Mouse (Mus musculus): ENCODE data around the gene 4931428L18Rik. TPM values are rescaled to one million over a fixed set of nuclear protein-coding genes. Genes with fewer than 3 reads are reported as not detected.

Gene 4931428L18Rik
- total RNA-seq, 2 experiments from 2014 or later = not detected

- intact Hi-C loops (cut with DNase I) = loop anchor here (1.0 to 5.0 kb wide), 3 partner anchors 233 to 376 kb away; partner anchors contain the start of gene Phf3
- peak; percentile 19 for DNase-seq (ENCODE audit: low spot score)
Measured at GRCm38 (mm10) chr1:31153793-31154349, 68.6 kb downstream of the 4931428L18Rik start.

- no peak for DNase-seq (ENCODE audit: low spot score)
- intact Hi-C loops (cut with DNase I) = loop anchor here (5.0 kb wide), 1 partner anchor 281 kb away; the partner anchor contains the start of gene Phf3
Measured at GRCm38 (mm10) chr1:31152799-31153426, 69.6 kb downstream of the 4931428L18Rik start.

- DNase-seq (ENCODE audit: low spot score) = no peak
- intact Hi-C loops (cut with DNase I) = loop anchor here (5.0 kb wide), 1 partner anchor 278 kb away; the partner anchor contains the start of gene Phf3
Measured at GRCm38 (mm10) chr1:31150546-31150945, 71.9 kb downstream of the 4931428L18Rik start.

GRCm38 (mm10) chr1:31149671-31150070, 72.8 kb downstream of the 4931428L18Rik start:
- intact Hi-C loops (cut with DNase I) = loop anchor here (5.0 kb wide), 1 partner anchor 277 kb away; the partner anchor contains the start of gene Phf3

GRCm38 (mm10) chr1:31143571-31143970, 78.9 kb downstream of the 4931428L18Rik start:
- intact Hi-C loops (cut with DNase I) = no loop called here

More at GRCm38 (mm10) chr1:31149671-31150070, 72.8 kb downstream of the 4931428L18Rik start:
- no peak for DNase-seq (ENCODE audit: low spot score)

GRCm38 (mm10) chr1:31142288-31143094, 80.0 kb downstream of the 4931428L18Rik start:
- intact Hi-C loops (cut with DNase I) = no loop called here
- DNase-seq (ENCODE audit: low spot score) = no peak

More at GRCm38 (mm10) chr1:31143571-31143970, 78.9 kb downstream of the 4931428L18Rik start:
- no peak for DNase-seq (ENCODE audit: low spot score)

- no peak for DNase-seq (ENCODE audit: low spot score)
- intact Hi-C loops (cut with DNase I) = no loop called here
Measured at GRCm38 (mm10) chr1:31138387-31138786, 84.1 kb downstream of the 4931428L18Rik start.

GRCm38 (mm10) chr1:31113466-31113865, 109.0 kb downstream of the 4931428L18Rik start:
- intact Hi-C loops (cut with DNase I) = no loop called here
- no peak for DNase-seq (ENCODE audit: low spot score)

GRCm38 (mm10) chr1:31107961-31108360, 114.5 kb downstream of the 4931428L18Rik start:
- intact Hi-C loops (cut with DNase I) = no loop called here

GRCm38 (mm10) chr1:31102863-31103657, 119.4 kb downstream of the 4931428L18Rik start:
- intact Hi-C loops (cut with DNase I) = no loop called here
- no peak for DNase-seq (ENCODE audit: low spot score)

More at GRCm38 (mm10) chr1:31107961-31108360, 114.5 kb downstream of the 4931428L18Rik start:
- DNase-seq (ENCODE audit: low spot score) = no peak

- intact Hi-C loops (cut with DNase I) = no loop called here
- DNase-seq (ENCODE audit: low spot score) = no peak
Measured at GRCm38 (mm10) chr1:31102280-31102679, 120.2 kb downstream of the 4931428L18Rik start.

GRCm38 (mm10) chr1:31097208-31097607, 125.3 kb downstream of the 4931428L18Rik start:
- DNase-seq (ENCODE audit: low spot score) = no peak
- intact Hi-C loops (cut with DNase I) = no loop called here

GRCm38 (mm10) chr1:31096466-31096793, 126.1 kb downstream of the 4931428L18Rik start:
- no peak for DNase-seq (ENCODE audit: low spot score)
- intact Hi-C loops (cut with DNase I) = no loop called here

GRCm38 (mm10) chr1:31095706-31096465, 126.6 kb downstream of the 4931428L18Rik start:
- no peak for DNase-seq (ENCODE audit: low spot score)

GRCm38 (mm10) chr1:31094792-31095191, 127.7 kb downstream of the 4931428L18Rik start:
- DNase-seq (ENCODE audit: low spot score) = no peak
- intact Hi-C loops (cut with DNase I) = no loop called here

More at GRCm38 (mm10) chr1:31095706-31096465, 126.6 kb downstream of the 4931428L18Rik start:
- intact Hi-C loops (cut with DNase I) = no loop called here

GRCm38 (mm10) chr1:31093939-31094338, 128.5 kb downstream of the 4931428L18Rik start:
- intact Hi-C loops (cut with DNase I) = no loop called here
- no peak for DNase-seq (ENCODE audit: low spot score)

GRCm38 (mm10) chr1:31088686-31089085, 133.8 kb downstream of the 4931428L18Rik start:
- DNase-seq (ENCODE audit: low spot score) = no peak
- intact Hi-C loops (cut with DNase I) = no loop called here

- intact Hi-C loops (cut with DNase I) = no loop called here
- peak; percentile 35 for DNase-seq (ENCODE audit: low spot score)
Measured at GRCm38 (mm10) chr1:31072523-31073370, 149.7 kb downstream of the 4931428L18Rik start.
